Mouse (Mus musculus): ENCODE data around the gene Aga.
"Not testable (repeated sequence)": the region's sequence is repeated elsewhere in the genome, so short reads cannot be mapped to it uniquely, and the experiment has no call there.

Aga gene

DNA sequence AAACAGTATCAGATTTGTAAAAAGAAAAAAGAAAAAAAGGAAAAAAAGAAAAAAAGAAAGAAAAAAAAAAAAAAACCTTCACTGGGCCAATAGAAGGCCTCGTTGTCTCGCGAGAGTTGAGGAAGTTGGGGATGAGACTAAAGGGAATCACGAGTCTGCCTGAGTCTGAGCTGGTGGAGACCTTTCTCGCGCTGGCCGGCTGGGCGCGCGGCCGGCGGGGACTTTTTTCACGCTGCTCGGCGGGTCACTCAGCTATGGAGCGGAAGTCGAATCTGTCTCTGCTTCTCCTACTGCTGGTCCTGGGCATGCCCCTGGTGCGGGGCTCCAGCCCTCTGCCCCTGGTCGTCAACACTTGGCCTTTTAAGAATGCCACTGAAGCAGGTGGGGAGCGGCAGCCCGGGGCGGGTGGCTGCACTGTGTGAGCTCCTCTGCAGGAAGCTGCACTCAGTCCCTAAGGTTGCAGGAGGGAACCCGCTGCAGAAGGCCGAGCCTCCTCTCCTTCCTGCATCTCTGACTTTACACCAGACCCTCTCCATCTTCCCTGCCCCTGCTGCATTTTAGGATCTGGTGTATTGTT, at the start of gene Aga:
TSS of gene Aga (plus strand) at position 177 of the 577 bp plus-strand sequence.
- peak; percentile 98 for DNase-seq (ENCODE audit: low read depth, low spot score)

GRCm38 (mm10) chr8:53489063-53489462, 22.5 kb upstream of the Aga start:
- DNase-seq (ENCODE audit: low read depth, low spot score): no peak

- no peak for DNase-seq (ENCODE audit: low read depth, low spot score)
Observed at GRCm38 (mm10) chr8:53496216-53496615, 15.3 kb upstream of the Aga start.

DNA sequence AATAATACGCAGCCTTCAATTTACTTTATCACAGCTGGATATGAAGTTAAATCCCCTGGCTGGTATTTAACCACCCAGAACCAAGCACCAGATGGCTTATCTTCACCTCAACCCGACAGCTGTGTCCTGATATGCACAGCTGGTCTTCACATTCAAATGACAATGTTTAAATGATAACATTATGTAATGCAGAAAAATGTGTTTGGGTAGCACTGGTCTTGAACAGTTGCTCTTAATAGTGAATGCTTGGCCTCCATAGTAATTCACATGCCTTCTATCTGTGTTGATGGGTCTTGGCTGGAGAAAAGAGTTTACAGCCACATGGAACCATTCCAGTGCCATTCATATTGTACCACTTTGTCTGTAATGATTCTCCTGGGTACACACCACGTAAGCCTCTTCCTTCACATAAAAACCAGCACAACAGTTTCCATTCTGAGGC, 14.6 kb upstream of the Aga start:
- DNase-seq (ENCODE audit: low read depth, low spot score): no peak

GRCm38 (mm10) chr8:53538049-53538448, 26.5 kb downstream of the Aga start:
- DNase-seq (ENCODE audit: low read depth, low spot score): not testable (repeated sequence)

DNA sequence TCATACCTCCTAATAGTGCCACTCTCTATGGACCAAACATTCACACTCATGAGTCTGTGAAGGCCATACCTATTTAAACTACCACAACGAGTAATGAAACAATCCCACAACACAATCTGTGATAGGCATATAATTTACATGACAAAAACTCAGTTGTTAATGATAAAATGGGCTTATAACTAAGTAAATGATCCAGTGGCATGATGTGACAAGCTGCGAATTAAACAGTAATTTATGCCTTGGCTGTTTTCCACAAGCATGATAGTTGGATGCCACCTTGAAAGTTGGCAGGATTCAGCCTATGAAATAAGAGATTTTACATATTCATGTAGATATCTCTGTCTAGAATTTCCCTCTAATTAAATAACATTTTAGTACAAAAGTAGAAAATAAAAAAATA, 28.1 kb downstream of the Aga start:
- no peak for DNase-seq (ENCODE audit: low read depth, low spot score)

DNA sequence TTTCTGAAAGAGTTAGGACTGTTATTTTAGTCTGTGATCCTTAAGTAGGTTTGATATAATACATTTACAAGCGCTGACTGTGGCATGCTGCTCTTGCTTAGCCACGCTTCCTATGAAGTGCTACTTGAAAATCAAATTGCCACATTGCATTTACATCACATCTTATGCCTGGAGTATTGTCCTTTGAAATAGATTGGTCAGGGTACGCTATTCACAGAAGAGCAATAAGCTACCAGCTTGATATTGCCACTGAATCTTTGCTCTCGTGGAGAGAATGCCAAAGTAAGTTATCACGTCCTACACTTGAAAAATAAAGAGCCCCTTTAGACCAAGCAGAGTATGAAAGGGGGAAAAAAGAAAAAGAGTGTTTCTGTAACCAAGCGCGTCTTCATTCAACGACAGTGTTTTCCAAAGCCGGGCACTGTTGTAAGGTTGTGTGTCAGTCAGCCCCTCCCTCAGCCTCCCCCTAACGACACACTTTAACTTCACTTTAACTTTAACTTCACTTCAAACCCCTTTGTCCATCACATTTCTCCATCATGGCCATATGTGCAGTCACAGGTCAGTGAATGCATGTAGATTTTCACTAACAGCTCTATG, 51.0 kb downstream of the Aga start:
- DNase-seq (ENCODE audit: low read depth, low spot score): no peak

GRCm38 (mm10) chr8:53566223-53566622, 54.7 kb downstream of the Aga start:
- no peak for DNase-seq (ENCODE audit: low read depth, low spot score)

Measured in 3T3-L1 (cell line).